Mouse (Mus musculus) cerebellum, adult 2 months (tissue): ENCODE measurements at regions not wholly inside any gene's neighbourhood (a gene's known extent, or its start where the extent isn't known, plus 50 kb on each side); places are given as distances from the start of the nearest gene placed in this dataset.

Experiments
- DNase-seq, 2 experiments: peaks; one replicate each; pipeline ENCODE4 v3.0.0; 2021
- H3K27ac ChIP-seq: fragments of 200-500 bp; 2 replicates; pipeline ENCODE4 v1.5.1; 2012; ENCODE audit warnings: low read length, control low read depth, inconsistent platforms; ENCODE audit not compliant: insufficient read depth
- H3K27me3 ChIP-seq: fragments of 200-500 bp; 2 replicates; pipeline ENCODE4 v1.6.1; 2012; ENCODE audit warnings: inconsistent platforms, mild to moderate bottlenecking, low read length, moderate library complexity; ENCODE audit not compliant: control insufficient read depth, insufficient read depth
- H3K4me1 ChIP-seq: fragments of 200-500 bp; 2 replicates; pipeline ENCODE4 v1.6.1; 2011; ENCODE audit warnings: low read length; ENCODE audit not compliant: control insufficient read depth, insufficient read depth
- H3K4me3 ChIP-seq: fragments of 200-500 bp; replicated peaks from 2 replicates; pipeline ENCODE3; 2011; ENCODE audit warnings: mild to moderate bottlenecking, low read depth, low read length, control low read depth; ENCODE audit not compliant: insufficient read depth
- CTCF ChIP-seq: fragments of 200-500 bp; IDR thresholded peaks from 2 replicates; pipeline ENCODE4 v1.5.1; 2011; ENCODE audit warnings: low read depth, mild to moderate bottlenecking, control low read depth, low read length, moderate library complexity, borderline replicate concordance; ENCODE audit not compliant: insufficient read depth
- POLR2A ChIP-seq: fragments of 200-500 bp; IDR thresholded peaks from 2 replicates; pipeline ENCODE4 v1.6.1; 2011; ENCODE audit warnings: low read length, control low read depth, borderline replicate concordance; ENCODE audit not compliant: insufficient read depth
- WGBS: fragments of 180-500 bp; shearing (Covaris S2); methylation state at CpG from one replicate; pipeline ENCODE4 v1.1.7; 2018; 5-methylcytosine and 5-hydroxymethylcytosine counted together

DNA sequence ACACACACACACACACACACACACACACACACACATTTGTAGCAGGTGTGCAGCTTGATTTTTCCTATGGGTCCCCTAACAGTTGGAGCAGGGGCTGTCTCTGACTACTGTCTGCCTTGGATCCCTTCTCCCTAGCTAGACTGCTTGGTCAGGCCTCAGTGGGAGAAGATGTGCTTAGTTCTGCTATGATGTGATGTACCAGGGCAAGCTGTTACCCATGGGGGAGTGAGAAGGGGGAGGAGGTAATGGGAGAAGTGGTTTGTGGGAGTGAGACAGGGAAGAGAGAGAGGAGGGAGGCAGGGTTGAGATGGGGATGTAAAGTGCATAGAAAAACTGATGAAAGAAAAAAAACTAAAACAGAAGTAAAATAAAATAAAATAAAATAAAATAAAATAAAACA, 218.8 kb upstream of the Smarca2 start:
- H3K27ac ChIP-seq = no peak overlapping the region
- no peak overlapping the region for H3K4me3 ChIP-seq
- DNase-seq = no peak
- no peaks in the 10 kb centered on the region for H3K27me3 ChIP-seq
- H3K4me1 ChIP-seq = no peaks in the 10 kb centered on the region
- TF ChIP-seq POLR2A (no peak), CTCF (no peak)

- H3K27ac ChIP-seq = no peak overlapping the region
- H3K4me1 ChIP-seq = no peaks in the 10 kb centered on the region
- H3K4me3 ChIP-seq = no peak overlapping the region
- H3K27me3 ChIP-seq = no peaks in the 10 kb centered on the region
- TF ChIP-seq POLR2A (no peak), CTCF (no peak)
- 76% methylated on average over 2 of the region's 2 CpGs for WGBS
- DNase-seq = no peak
Measured at GRCm38 (mm10) chr19:26412684-26413083, 192.2 kb upstream of the Smarca2 start.

GRCm38 (mm10) chr19:26414476-26415024, 190.3 kb upstream of the Smarca2 start:
- 87% methylated on average over 6 of the region's 6 CpGs for WGBS
- H3K4me3 ChIP-seq = no peak overlapping the region
- H3K27me3 ChIP-seq = no peaks in the 10 kb centered on the region
- no peak overlapping the region for H3K27ac ChIP-seq
- no peak for TF ChIP-seq POLR2A
- TF ChIP-seq CTCF = no peak
- no peaks in the 10 kb centered on the region for H3K4me1 ChIP-seq
- DNase-seq = no peak

- TF ChIP-seq CTCF = no peak
- no peak for TF ChIP-seq POLR2A
- H3K27ac ChIP-seq = no peak overlapping the region
- no peak for DNase-seq
- no peaks in the 10 kb centered on the region for H3K27me3 ChIP-seq
- H3K4me1 ChIP-seq = no peaks in the 10 kb centered on the region
- no peak overlapping the region for H3K4me3 ChIP-seq
- 74% methylated on average over 2 of the region's 2 CpGs for WGBS
Measured at GRCm38 (mm10) chr19:26419781-26420180, 185.1 kb upstream of the Smarca2 start.

DNA sequence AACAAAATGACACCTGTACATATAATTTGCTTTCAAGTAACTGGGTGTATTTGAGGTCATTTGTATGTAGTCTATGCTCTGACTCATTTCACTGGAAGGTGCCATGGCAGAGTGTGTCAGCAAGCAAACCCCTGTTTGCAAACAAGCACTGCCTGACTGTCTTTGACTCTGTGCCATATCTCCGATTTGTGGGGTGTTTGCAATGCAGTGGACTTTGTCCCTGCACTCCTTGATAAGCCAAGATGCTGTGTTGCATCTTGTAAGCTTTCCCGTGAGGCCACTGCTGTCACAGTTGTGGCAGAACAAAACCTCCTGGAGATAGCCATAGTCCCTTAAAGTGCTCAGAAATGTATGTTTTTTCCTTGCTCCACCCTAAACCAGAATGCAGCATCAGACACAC, 165.7 kb upstream of the Smarca2 start:
- no peak for DNase-seq
- H3K27me3 ChIP-seq = no peaks in the 10 kb centered on the region
- TF ChIP-seq CTCF = no peak
- TF ChIP-seq POLR2A = no peak
- WGBS = 75% methylated on average over 2 of the region's 2 CpGs
- no peak overlapping the region for H3K4me3 ChIP-seq
- no peaks in the 10 kb centered on the region for H3K4me1 ChIP-seq
- no peak overlapping the region for H3K27ac ChIP-seq

DNA sequence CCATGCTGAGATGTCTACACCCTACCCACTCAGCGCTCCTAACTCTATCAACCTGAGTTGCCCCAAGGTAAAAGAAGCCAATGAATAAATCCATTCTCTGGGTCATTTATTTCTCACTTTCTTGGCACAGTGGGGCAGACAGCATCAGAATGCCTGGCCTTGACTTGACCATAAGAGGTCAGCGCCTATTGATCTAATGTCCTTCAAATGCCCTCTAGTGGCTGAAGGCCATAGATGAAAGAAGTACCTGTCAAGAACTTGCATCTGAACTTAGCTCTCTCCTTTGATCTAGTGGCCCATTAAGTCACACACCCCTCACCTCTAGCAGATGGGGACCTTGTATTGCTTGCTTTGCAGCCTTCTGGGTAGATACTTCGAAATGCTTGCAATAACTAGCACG, 159.5 kb upstream of the Smarca2 start:
- no peak for DNase-seq
- Histone ChIP-seq H3K4me1 (peaks cover 14% of the 10 kb centered on the region; the same call in 1 of the 2 replicates), H3K4me3 (no peak overlapping the region), H3K27me3 (no peaks in the 10 kb centered on the region), H3K27ac (no peak overlapping the region)
- TF ChIP-seq POLR2A (no peak), CTCF (no peak)
- WGBS = 97% methylated on average over 4 of the region's 4 CpGs

DNA sequence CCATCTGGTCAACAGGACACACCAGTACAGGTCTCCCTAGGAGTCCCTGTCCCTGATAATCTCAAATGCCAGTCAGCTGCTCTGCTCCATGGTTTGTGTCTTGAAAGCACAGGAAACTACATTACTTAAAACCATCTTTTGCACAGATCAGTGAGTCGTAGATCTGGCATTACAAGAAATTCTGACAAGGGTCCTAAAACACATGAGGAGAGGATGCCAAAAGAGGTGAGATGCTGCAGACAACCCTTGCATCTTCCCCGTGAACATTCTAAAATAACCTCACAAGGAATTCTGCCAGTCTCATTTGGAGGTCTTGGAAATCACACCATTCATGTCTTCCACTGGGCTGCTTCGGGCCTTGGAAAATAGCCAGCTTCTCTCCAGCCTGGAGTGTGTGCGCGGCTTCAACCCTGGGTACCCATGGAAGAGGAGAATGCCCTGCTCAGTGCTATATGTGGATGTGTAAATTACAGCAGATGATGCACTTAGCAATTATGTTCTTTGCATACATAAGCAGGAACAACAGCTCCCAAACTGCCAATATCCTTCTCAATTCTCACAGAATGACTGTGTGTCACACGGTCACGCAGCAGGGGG, 157.3 kb upstream of the Smarca2 start:
- peak; percentile 28 to 45 for DNase-seq
- no peak for TF ChIP-seq CTCF
- no peak for TF ChIP-seq POLR2A

DNA sequence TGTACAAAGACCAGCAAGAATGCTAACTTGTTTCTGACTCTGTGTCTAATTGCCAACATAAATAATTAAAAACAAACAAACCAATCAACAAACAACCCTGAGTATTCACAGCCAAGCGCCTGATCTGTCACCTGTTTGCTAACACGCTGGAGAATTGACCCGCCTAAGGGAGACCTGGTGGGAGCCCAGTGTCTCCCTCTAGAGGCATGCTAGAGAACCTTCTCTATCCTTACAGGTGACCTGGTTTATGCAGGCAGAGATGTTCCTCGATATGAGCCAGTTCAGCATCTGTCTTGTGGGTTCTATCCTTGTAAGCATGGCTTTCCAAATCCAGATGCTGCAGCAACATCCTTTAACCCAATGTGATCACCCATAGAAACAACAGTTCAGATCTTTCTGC, 143.1 kb upstream of the Smarca2 start:
- Histone ChIP-seq H3K4me3 (no peak overlapping the region), H3K27me3 (no peaks in the 10 kb centered on the region), H3K27ac (no peak overlapping the region), H3K4me1 (peaks cover 2% of the 10 kb centered on the region; the same call in 1 of the 2 replicates)
- no peak for DNase-seq
- no peak for TF ChIP-seq CTCF
- TF ChIP-seq POLR2A = no peak
- WGBS = 69% methylated on average over 4 of the region's 4 CpGs

More for the DNA sequence above, 157.3 kb upstream of the Smarca2 start:
- 18% methylated on average over 7 of the region's 7 CpGs for WGBS
- peaks cover 14% of the 10 kb centered on the region; the same call in 1 of the 2 replicates for H3K4me1 ChIP-seq
- H3K4me3 ChIP-seq = no peak overlapping the region
- H3K27me3 ChIP-seq = no peaks in the 10 kb centered on the region; the same call in 1 of the 2 replicates
- no peak overlapping the region for H3K27ac ChIP-seq
